Mouse (Mus musculus): Measurements from ENCODE around the gene Sec61a2.

Sec61a2 gene

GRCm38 (mm10) chr2:5888865-5889264 lies 6.4 kb downstream of the Sec61a2 start:
- no peak for DNase-seq (ENCODE audit: low read depth, low spot score)

- no peak for DNase-seq (ENCODE audit: low read depth, low spot score)
These were observed 17.8 kb downstream of the Sec61a2 start for GRCm38 (mm10) chr2:5877446-5877845.

- DNase-seq (ENCODE audit: low read depth, low spot score) = no peak
These were observed 25.5 kb downstream of the Sec61a2 start for GRCm38 (mm10) chr2:5869746-5870145.

- no peak for DNase-seq (ENCODE audit: low read depth, low spot score)
These were observed 27.6 kb downstream of the Sec61a2 start for GRCm38 (mm10) chr2:5867681-5868080.

GRCm38 (mm10) chr2:5862834-5863233 lies 32.4 kb downstream of the Sec61a2 start, which contains the start of gene Gm13199:
Gene Gm13199 (minus strand): TSS chr2:5862934.
- DNase-seq (ENCODE audit: low read depth, low spot score) = no peak

- DNase-seq (ENCODE audit: low read depth, low spot score) = no peak
These were observed 43.4 kb downstream of the Sec61a2 start for GRCm38 (mm10) chr2:5851866-5852265.

- no peak for DNase-seq (ENCODE audit: low read depth, low spot score)
These were observed 44.1 kb downstream of the Sec61a2 start for GRCm38 (mm10) chr2:5851116-5851515.

- DNase-seq (ENCODE audit: low read depth, low spot score) = no peak
These were observed 49.4 kb downstream of the Sec61a2 start for GRCm38 (mm10) chr2:5845826-5846225.

GRCm38 (mm10) chr2:5844873-5845631 lies 50.2 kb downstream of the Sec61a2 start, which contains the start of the genes Nudt5 and Cdc123:
Gene Nudt5 (plus strand): TSS chr2:5845019.
Gene Cdc123 (minus strand): TSS chr2:5845164.
- DNase-seq (ENCODE audit: low read depth, low spot score) = peak; percentile 98

GRCm38 (mm10) chr2:5844181-5844872 lies 50.9 kb downstream of the Sec61a2 start:
- no peak for DNase-seq (ENCODE audit: low read depth, low spot score)

- DNase-seq (ENCODE audit: low read depth, low spot score) = no peak
These were observed 54.4 kb downstream of the Sec61a2 start for GRCm38 (mm10) chr2:5840815-5841214.

- no peak for DNase-seq (ENCODE audit: low read depth, low spot score)
These were observed 69.8 kb downstream of the Sec61a2 start for GRCm38 (mm10) chr2:5825265-5825913.

GRCm38 (mm10) chr2:5824685-5825084 lies 70.5 kb downstream of the Sec61a2 start:
- no peak for DNase-seq (ENCODE audit: low read depth, low spot score)

GRCm38 (mm10) chr2:5824213-5824612 lies 71.0 kb downstream of the Sec61a2 start:
- no peak for DNase-seq (ENCODE audit: low read depth, low spot score)

- DNase-seq (ENCODE audit: low read depth, low spot score) = no peak
These were observed 72.8 kb downstream of the Sec61a2 start for GRCm38 (mm10) chr2:5822449-5822848.

GRCm38 (mm10) chr2:5821264-5821663 lies 74.0 kb downstream of the Sec61a2 start:
- DNase-seq (ENCODE audit: low read depth, low spot score) = no peak

Data from telencephalon, adult 2 months (tissue).